Comparison of ENCODE assay signal across 22 mouse cellular contexts in genomic region chr8:119530937-119531336, GRCm38 (mm10). TPM values are rescaled to one million over a fixed set of nuclear protein-coding genes. Genes with fewer than 3 reads are reported as not detected.
A peak's percentile ranks its signal among the peaks of the same experiment; 100 is the strongest.
DNase-seq lines count a peak whose midpoint lies in the region; ATAC-seq and TF ChIP-seq lines count a peak whose summit lies in the region.
"Had no signal": no experiment of that assay in that cellular context is flagged by ENCODE, and none has a peak within 500 bp of the region (broad histone marks: within the 10 kb centered on the region; RNA-seq: fewer than 3 reads in every experiment).

No protein-coding gene starts in this region.

- no peaks in the 10 kb centered on the region for H3K4me1 ChIP-seq in kidney, postnatal 0 days (replicated peaks; ENCODE audit: insufficient read depth, low read length)
- 0 out of 2 replicates have a peak, but pooled peaks cover 3% of the 10 kb centered on the region for H3K4me1 ChIP-seq in intestine, postnatal 0 days (replicated peaks; ENCODE audit: control insufficient read depth, insufficient read depth, low read length)
- H3K4me1 ChIP-seq in heart, embryonic 10.5 days = peaks cover 13% of the 10 kb centered on the region
- H3K4me1 ChIP-seq: embryonic facial prominence, embryonic 12.5 days; heart, embryonic 15.5 days; hindbrain, embryonic 13.5 days had no signal

- H3K4me2 ChIP-seq in kidney, postnatal 0 days (ENCODE audit: low read length) = no peak overlapping the region
- H3K4me2 ChIP-seq in intestine, postnatal 0 days (replicated peaks; ENCODE audit: low read depth) = no peak overlapping the region
- H3K4me2 ChIP-seq: embryonic facial prominence, embryonic 12.5 days; forebrain, embryonic 15.5 days; heart, embryonic 11.5 days; heart, embryonic 15.5 days; hindbrain, embryonic 13.5 days had no signal

- DNase-seq in kidney, postnatal 0 days (ENCODE audit: low spot score) = no peak
- no peak for DNase-seq in kidney, postnatal 4 days
- DNase-seq in adrenal gland, postnatal 10 days = peak; percentile 18
- DNase-seq in adrenal gland, postnatal 14 days = peak; percentile 43
- DNase-seq in heart, embryonic 10.5 days (ENCODE audit: low spot score) = no peak
- DNase-seq in layer of hippocampus, adult 9-10 months (ENCODE audit: low spot score) = no peak
- DNase-seq: cerebellum, adult 11 months; cerebellum, adult 8-10 months; cerebellum, postnatal 14 days; gastrocnemius, postnatal 10 days; heart, adult 18-20 months; heart, postnatal 14 days had no signal

- no peaks in the 10 kb centered on the region for H3K27me3 ChIP-seq in kidney, postnatal 0 days (ENCODE audit: insufficient read depth, low read length)
- no peaks in the 10 kb centered on the region for H3K27me3 ChIP-seq in intestine, postnatal 0 days (replicated peaks; ENCODE audit: control insufficient read depth, insufficient read depth, low read length)
- H3K27me3 ChIP-seq in heart, embryonic 10.5 days (ENCODE audit: insufficient read depth, poor library complexity, severe bottlenecking) = no peaks in the 10 kb centered on the region
- H3K27me3 ChIP-seq: embryonic facial prominence, embryonic 12.5 days; forebrain, embryonic 15.5 days; heart, embryonic 15.5 days; hindbrain, embryonic 13.5 days had no signal

- H3K4me3 ChIP-seq in kidney, postnatal 0 days (replicated peaks; ENCODE audit: low read depth, low read length) = no peak overlapping the region
- no peak overlapping the region for H3K4me3 ChIP-seq in intestine, postnatal 0 days (ENCODE audit: low read depth, low read length)
- H3K4me3 ChIP-seq in heart, embryonic 10.5 days = no peak overlapping the region
- H3K4me3 ChIP-seq: embryonic facial prominence, embryonic 12.5 days; forebrain, embryonic 15.5 days; heart, embryonic 15.5 days; hindbrain, embryonic 13.5 days had no signal

- ATAC-seq in kidney, postnatal 0 days (replicated peaks; ENCODE audit: low FRiP score, low read depth) = 0 out of 2 replicates have a peak, but pooled peaks have one; percentile 17
- peak; percentile 36 for ATAC-seq in intestine, postnatal 0 days
- ATAC-seq: forebrain, embryonic 15.5 days; hindbrain, postnatal 0 days had no signal

- no peaks in the 10 kb centered on the region for H3K9me3 ChIP-seq in kidney, postnatal 0 days (replicated peaks; ENCODE audit: low read length)
- no peaks in the 10 kb centered on the region for H3K9me3 ChIP-seq in intestine, postnatal 0 days (ENCODE audit: control insufficient read depth)
- no peaks in the 10 kb centered on the region for H3K9me3 ChIP-seq in heart, embryonic 10.5 days
- H3K9me3 ChIP-seq: embryonic facial prominence, embryonic 12.5 days; forebrain, embryonic 15.5 days; heart, embryonic 15.5 days; hindbrain, embryonic 13.5 days had no signal

- no peak for TF ChIP-seq CTCF in kidney, postnatal 0 days (IDR thresholded peaks at IDR 0.05; ENCODE audit: low read depth)
- no peak for TF ChIP-seq CTCF in intestine, postnatal 0 days (IDR thresholded peaks at IDR 0.05; ENCODE audit: low read depth)

- H3K27ac ChIP-seq in kidney, postnatal 0 days = no peak overlapping the region
- H3K27ac ChIP-seq in intestine, postnatal 0 days (ENCODE audit: low read depth, low read length) = peak overlapping the region; percentile 82
- H3K27ac ChIP-seq in heart, embryonic 10.5 days = no peak overlapping the region
- H3K27ac ChIP-seq: embryonic facial prominence, embryonic 12.5 days; forebrain, embryonic 15.5 days; heart, embryonic 15.5 days; hindbrain, embryonic 13.5 days; hindbrain, postnatal 0 days had no signal

- 74% methylated on average over 6 of the region's 6 CpGs for WGBS in kidney, postnatal 0 days
- 42% methylated on average over 6 of the region's 6 CpGs for WGBS in intestine, postnatal 0 days
- 65% methylated on average over 6 of the region's 6 CpGs for WGBS in heart, embryonic 10.5 days

- H3K36me3 ChIP-seq in kidney, postnatal 0 days (ENCODE audit: insufficient read depth, low read length) = peaks cover 73% of the 10 kb centered on the region
- peaks cover 83% of the 10 kb centered on the region for H3K36me3 ChIP-seq in intestine, postnatal 0 days (ENCODE audit: control insufficient read depth, insufficient read depth)
- peaks cover 95% of the 10 kb centered on the region for H3K36me3 ChIP-seq in heart, embryonic 10.5 days

- H3K9ac ChIP-seq in kidney, postnatal 0 days (ENCODE audit: low read depth, low read length) = no peak overlapping the region
- no peak overlapping the region for H3K9ac ChIP-seq in intestine, postnatal 0 days (ENCODE audit: low read depth, low read length)
- H3K9ac ChIP-seq: embryonic facial prominence, embryonic 12.5 days; forebrain, embryonic 15.5 days; heart, embryonic 15.5 days; hindbrain, embryonic 13.5 days had no signal

RNA-seq across cellular contexts. Expression of gene Mbtps1, which starts 27.6 kb away (rescaled TPM):
- 78.4 and 86.9 TPM in 2 replicates for polyA plus RNA-seq in kidney, postnatal 0 days (2015; fragmentation: Nextera tagmentation; extraction: Ambion mirVana)
- 100 to 1,000 TPM; 103 to 114 TPM for total RNA-seq in adrenal gland, postnatal 10 days (2021)
- 101 and 109 TPM in 2 replicates for total RNA-seq in adrenal gland, postnatal 14 days (2021)
- polyA plus RNA-seq in intestine, postnatal 0 days (2015; fragmentation: Nextera tagmentation; extraction: Ambion mirVana) = 32.8 and 33.3 TPM in 2 replicates
- 86.9 and 98.4 TPM in 2 replicates for polyA plus RNA-seq in heart, embryonic 10.5 days (2016; fragmentation: Nextera tagmentation; extraction: Ambion mirVana)

RNA-seq across cellular contexts. Expression of gene Slc38a8, which starts 29.4 kb away (rescaled TPM):
- 0.06 TPM in 1 of 2 replicates, not detected in the other for polyA plus RNA-seq in kidney, postnatal 0 days (2015; fragmentation: Nextera tagmentation; extraction: Ambion mirVana)
- total RNA-seq in adrenal gland, postnatal 10 days (2021) = not detected
- total RNA-seq in adrenal gland, postnatal 14 days (2021) = 0.34 TPM in 1 of 2 replicates, not detected in the other
- polyA plus RNA-seq in intestine, postnatal 0 days (2015; fragmentation: Nextera tagmentation; extraction: Ambion mirVana) = 0.07 and 0.18 TPM in 2 replicates
- polyA plus RNA-seq in heart, embryonic 10.5 days (2016; fragmentation: Nextera tagmentation; extraction: Ambion mirVana) = not detected in 2 replicates
- total RNA-seq: gastrocnemius, postnatal 10 days; gastrocnemius, postnatal 4 days; heart, adult 18-20 months; heart, postnatal 14 days; hematopoietic stem cell, adult 5-6 weeks; hindbrain, postnatal 0 days had no signal
- polyA plus RNA-seq: forebrain, embryonic 15.5 days; heart, embryonic 11.5 days; heart, embryonic 15.5 days; hindbrain, embryonic 13.5 days had no signal

RNA-seq across cellular contexts. Expression of gene Hsdl1, which starts 44.0 kb away (rescaled TPM):
- polyA plus RNA-seq in kidney, postnatal 0 days (2015; fragmentation: Nextera tagmentation; extraction: Ambion mirVana) = 27.1 and 29.4 TPM in 2 replicates
- total RNA-seq in adrenal gland, postnatal 10 days (2021) = 10 to 100 TPM; 24.8 to 28.0 TPM
- 25.6 and 30.1 TPM in 2 replicates for total RNA-seq in adrenal gland, postnatal 14 days (2021)
- 21.6 and 21.8 TPM in 2 replicates for polyA plus RNA-seq in intestine, postnatal 0 days (2015; fragmentation: Nextera tagmentation; extraction: Ambion mirVana)
- polyA plus RNA-seq in heart, embryonic 10.5 days (2016; fragmentation: Nextera tagmentation; extraction: Ambion mirVana) = 35.3 and 47.9 TPM in 2 replicates

RNA-seq across cellular contexts. Expression of gene Dnaaf1, which starts 44.1 kb away (rescaled TPM):
- polyA plus RNA-seq in kidney, postnatal 0 days (2015; fragmentation: Nextera tagmentation; extraction: Ambion mirVana) = 0.22 and 0.24 TPM in 2 replicates
- not detected for total RNA-seq in adrenal gland, postnatal 10 days (2021)
- total RNA-seq in adrenal gland, postnatal 14 days (2021) = not detected in 2 replicates
- 3.6 and 4.2 TPM in 2 replicates for polyA plus RNA-seq in intestine, postnatal 0 days (2015; fragmentation: Nextera tagmentation; extraction: Ambion mirVana)
- 0.11 and 0.31 TPM in 2 replicates for polyA plus RNA-seq in heart, embryonic 10.5 days (2016; fragmentation: Nextera tagmentation; extraction: Ambion mirVana)
- total RNA-seq: gastrocnemius, postnatal 10 days; gastrocnemius, postnatal 4 days; hematopoietic stem cell, adult 5-6 weeks; hindbrain, postnatal 0 days had no signal
- polyA plus RNA-seq: forebrain, embryonic 11.5 days had no signal

Comparison
In these comparisons a context has a peak if more than half of its experiments do, and no peak if none do; other contexts are left out.
1. DNase-seq: peak in adrenal gland, postnatal 10 days (single experiment) and adrenal gland, postnatal 14 days (single experiment); none in kidney, postnatal 0 days (single experiment), kidney, postnatal 4 days (0 of 2), heart, embryonic 10.5 days (single experiment) and layer of hippocampus, adult 9-10 months (single experiment).